Mouse (Mus musculus): ENCODE results near the gene Zscan29. TPM values are rescaled to one million over a fixed set of nuclear protein-coding genes. Genes with fewer than 3 reads are reported as not detected.
"Not testable (repeated sequence)": the region's sequence is repeated elsewhere in the genome, so short reads cannot be mapped to it uniquely, and the experiment has no call there.

Zscan29 gene
- polyA plus RNA-seq, 1 experiment from 2014 or later, result 3.9 TPM

GRCm38 (mm10) chr2:121127536-121127935, 43.4 kb downstream of the Zscan29 start:
- H3K36me3 ChIP-seq (replicated peaks; ENCODE audit: insufficient read depth, low read length), result no peaks in the 10 kb centered on the region
- H3K4me2 ChIP-seq (ENCODE audit: low read depth, low read length), result no peak overlapping the region
- ATAC-seq (no peak), DNase-seq (peak; percentile 28)
- no peak overlapping the region for H3K27ac ChIP-seq (ENCODE audit: low read depth)
- H3K27me3 ChIP-seq (ENCODE audit: insufficient read depth, low read length), result no peaks in the 10 kb centered on the region
- H3K9ac ChIP-seq (replicated peaks), result no peak overlapping the region
- H3K9me3 ChIP-seq (ENCODE audit: low read length), result no peaks in the 10 kb centered on the region
- H3K4me3 ChIP-seq (ENCODE audit: low read depth, low read length), result no peak overlapping the region
- 0 out of 2 replicates have a peak, but pooled peaks cover 2% of the 10 kb centered on the region for H3K4me1 ChIP-seq (ENCODE audit: insufficient read depth)
- TF ChIP-seq CTCF (IDR thresholded peaks at IDR 0.05; ENCODE audit: low read depth) (no peak), EP300 (IDR thresholded peaks at IDR 0.05; ENCODE audit: low read depth) (no peak)
- WGBS (ENCODE audit: insufficient replicate concordance), result 37% methylated on average over 1 of the region's 1 CpGs

- not testable (repeated sequence) for H3K9ac ChIP-seq (replicated peaks); H3K36me3 ChIP-seq (replicated peaks; ENCODE audit: insufficient read depth, low read length); H3K27ac ChIP-seq (ENCODE audit: low read depth); H3K4me2 ChIP-seq (ENCODE audit: low read depth, low read length); H3K4me3 ChIP-seq (ENCODE audit: low read depth, low read length); DNase-seq; ATAC-seq; H3K9me3 ChIP-seq (ENCODE audit: low read length); H3K27me3 ChIP-seq (ENCODE audit: insufficient read depth, low read length); H3K4me1 ChIP-seq (ENCODE audit: insufficient read depth)
- 87% methylated on average over 5 of the region's 5 CpGs for WGBS (ENCODE audit: insufficient replicate concordance)
These were observed 44.6 kb downstream of the Zscan29 start for GRCm38 (mm10) chr2:121126302-121126701.

GRCm38 (mm10) chr2:121119260-121119659, 51.7 kb downstream of the Zscan29 start:
- no peaks in the 10 kb centered on the region for H3K4me1 ChIP-seq (ENCODE audit: insufficient read depth)
- no peak overlapping the region for H3K4me2 ChIP-seq (ENCODE audit: low read depth, low read length)
- 78% methylated on average over 3 of the region's 3 CpGs for WGBS (ENCODE audit: insufficient replicate concordance)
- H3K4me3 ChIP-seq (ENCODE audit: low read depth, low read length), result no peak overlapping the region
- H3K9ac ChIP-seq (replicated peaks), result no peak overlapping the region
- H3K36me3 ChIP-seq (replicated peaks; ENCODE audit: insufficient read depth, low read length), result no peaks in the 10 kb centered on the region
- no peaks in the 10 kb centered on the region for H3K9me3 ChIP-seq (ENCODE audit: low read length)
- TF ChIP-seq EP300 (IDR thresholded peaks at IDR 0.05; ENCODE audit: low read depth) (no peak), CTCF (IDR thresholded peaks at IDR 0.05; ENCODE audit: low read depth) (no peak)
- H3K27me3 ChIP-seq (ENCODE audit: insufficient read depth, low read length), result no peaks in the 10 kb centered on the region
- DNase-seq, result no peak
- ATAC-seq, result no peak
- no peak overlapping the region for H3K27ac ChIP-seq (ENCODE audit: low read depth)

GRCm38 (mm10) chr2:121115418-121115817, 55.5 kb downstream of the Zscan29 start:
- Histone ChIP-seq H3K9me3 (ENCODE audit: low read length) (no peaks in the 10 kb centered on the region), H3K9ac (replicated peaks) (no peak overlapping the region), H3K4me1 (ENCODE audit: insufficient read depth) (no peaks in the 10 kb centered on the region), H3K27me3 (ENCODE audit: insufficient read depth, low read length) (no peaks in the 10 kb centered on the region), H3K27ac (ENCODE audit: low read depth) (no peak overlapping the region), H3K36me3 (replicated peaks; ENCODE audit: insufficient read depth, low read length) (no peaks in the 10 kb centered on the region), H3K4me2 (ENCODE audit: low read depth, low read length) (no peak overlapping the region), H3K4me3 (ENCODE audit: low read depth, low read length) (no peak overlapping the region)
- 80% methylated on average over 2 of the region's 2 CpGs for WGBS (ENCODE audit: insufficient replicate concordance)
- no peak for DNase-seq
- no peak for TF ChIP-seq EP300 (IDR thresholded peaks at IDR 0.05; ENCODE audit: low read depth)
- no peak for TF ChIP-seq CTCF (IDR thresholded peaks at IDR 0.05; ENCODE audit: low read depth)
- no peak for ATAC-seq

GRCm38 (mm10) chr2:121109695-121110094, 61.2 kb downstream of the Zscan29 start, which contains the start of gene Tgm7:
Gene Tgm7 (minus strand): TSS chr2:121109795.
- Histone ChIP-seq H3K4me1 (ENCODE audit: insufficient read depth) (no peaks in the 10 kb centered on the region), H3K27me3 (ENCODE audit: insufficient read depth, low read length) (no peaks in the 10 kb centered on the region), H3K4me3 (ENCODE audit: low read depth, low read length) (no peak within 1 kb of the TSS), H3K9me3 (ENCODE audit: low read length) (no peaks in the 10 kb centered on the region), H3K4me2 (ENCODE audit: low read depth, low read length) (no peak within 1 kb of the TSS), H3K27ac (ENCODE audit: low read depth) (no peak within 1 kb of the TSS), H3K9ac (replicated peaks) (no peak within 1 kb of the TSS), H3K36me3 (replicated peaks; ENCODE audit: insufficient read depth, low read length) (no peaks in the 10 kb centered on the region)
- DNase-seq (no peak), ATAC-seq (no peak)
- TF ChIP-seq CTCF (IDR thresholded peaks at IDR 0.05; ENCODE audit: low read depth) (no peak), EP300 (IDR thresholded peaks at IDR 0.05; ENCODE audit: low read depth) (no peak)
- WGBS (ENCODE audit: insufficient replicate concordance), result 83% methylated on average over 4 of the region's 4 CpGs

Other genes with a start within 250 kb of the Zscan29 start
- 5.4 and 6.6 TPM in 2 replicates for gene Ubr1, start 200.4 kb downstream of the Zscan29 start, polyA plus RNA-seq (2015; fragmentation: Nextera tagmentation; extraction: Ambion mirVana)
- 2.9 and 3.2 TPM in 2 replicates for gene Tmem62, start 194.1 kb downstream of the Zscan29 start, polyA plus RNA-seq (2015; fragmentation: Nextera tagmentation; extraction: Ambion mirVana)
- 36.0 and 37.4 TPM in 2 replicates for gene Ccndbp1, start 162.7 kb downstream of the Zscan29 start, polyA plus RNA-seq (2015; fragmentation: Nextera tagmentation; extraction: Ambion mirVana)
- 49.1 and 54.9 TPM in 2 replicates for gene Epb42, start 134.1 kb downstream of the Zscan29 start, polyA plus RNA-seq (2015; fragmentation: Nextera tagmentation; extraction: Ambion mirVana)
- not detected in 2 replicates for gene Tgm5, start 85.3 kb downstream of the Zscan29 start, polyA plus RNA-seq (2015; fragmentation: Nextera tagmentation; extraction: Ambion mirVana)
- gene Tgm7, start 61.3 kb downstream of the Zscan29 start, polyA plus RNA-seq (2015; fragmentation: Nextera tagmentation; extraction: Ambion mirVana), result not detected in 2 replicates
- 5.5 and 7.3 TPM in 2 replicates for gene Adal, start 30.7 kb downstream of the Zscan29 start, polyA plus RNA-seq (2015; fragmentation: Nextera tagmentation; extraction: Ambion mirVana)
- gene Lcmt2, start 30.5 kb downstream of the Zscan29 start, polyA plus RNA-seq (2015; fragmentation: Nextera tagmentation; extraction: Ambion mirVana), result 10.0 and 10.2 TPM in 2 replicates
- gene Tubgcp4, start 471 bp downstream of the Zscan29 start, polyA plus RNA-seq (2015; fragmentation: Nextera tagmentation; extraction: Ambion mirVana), result 8.1 and 9.7 TPM in 2 replicates
- gene Trp53bp1, start 100.3 kb upstream of the Zscan29 start, polyA plus RNA-seq (2015; fragmentation: Nextera tagmentation; extraction: Ambion mirVana), result 4.8 and 5.7 TPM in 2 replicates
- gene Map1a, start 118.5 kb upstream of the Zscan29 start, polyA plus RNA-seq (2015; fragmentation: Nextera tagmentation; extraction: Ambion mirVana), result 0.02 and 0.04 TPM in 2 replicates
- gene Ppip5k1, start 184.3 kb upstream of the Zscan29 start, polyA plus RNA-seq (2015; fragmentation: Nextera tagmentation; extraction: Ambion mirVana), result 2.3 and 3.5 TPM in 2 replicates
- 0.54 and 0.68 TPM in 2 replicates for gene Ckmt1, start 186.6 kb upstream of the Zscan29 start, polyA plus RNA-seq (2015; fragmentation: Nextera tagmentation; extraction: Ambion mirVana)
- gene Strc, start 216.0 kb upstream of the Zscan29 start, polyA plus RNA-seq (2015; fragmentation: Nextera tagmentation; extraction: Ambion mirVana), result not detected in 2 replicates
- gene Pdia3, start 242.7 kb upstream of the Zscan29 start, polyA plus RNA-seq (2015; fragmentation: Nextera tagmentation; extraction: Ambion mirVana), result 231 and 233 TPM in 2 replicates
- 1.5 TPM in 2 replicates for gene Catsper2, start 242.7 kb upstream of the Zscan29 start, polyA plus RNA-seq (2015; fragmentation: Nextera tagmentation; extraction: Ambion mirVana)

Data from liver, postnatal 0 days (tissue).